Mouse (Mus musculus) stomach, postnatal 0 days (tissue): ENCODE data around the gene Utf1.

Experiments
- CTCF ChIP-seq: IDR thresholded peaks from 2 replicates; pipeline ENCODE4 v1.5.1; 2016; ENCODE audit warnings: antibody characterized with exemption, low read depth, mild to moderate bottlenecking, moderate library complexity
- EP300 ChIP-seq: optimal IDR thresholded peaks from 2 replicates; pipeline ENCODE3; 2016; ENCODE audit warnings: antibody characterized with exemption

DNA sequence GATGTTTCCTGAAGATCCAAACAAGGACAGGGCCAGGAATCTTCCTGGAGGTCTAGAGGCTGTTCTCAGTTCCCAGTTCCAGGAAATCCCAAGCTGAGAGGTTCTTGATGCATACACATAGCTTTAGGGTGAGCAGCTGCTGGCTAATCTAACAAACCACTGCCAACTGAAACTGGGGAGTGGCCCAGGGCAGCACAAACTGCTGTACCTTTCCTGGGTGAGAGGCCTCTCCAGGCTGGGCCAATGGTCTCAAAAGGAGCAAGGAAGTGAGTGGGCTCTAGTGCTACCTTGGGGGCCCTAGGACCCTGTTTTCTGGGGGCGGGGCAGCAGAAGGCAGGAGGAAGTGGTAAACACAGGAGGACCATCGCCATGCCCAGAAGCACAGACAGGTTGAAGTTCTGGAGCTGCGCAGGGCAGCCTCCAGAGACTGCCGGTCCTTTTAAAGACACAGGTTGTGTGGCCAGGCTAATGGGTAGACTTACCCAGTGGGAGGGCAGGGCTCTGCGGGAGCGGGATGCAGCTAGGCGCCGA is 47.3 kb downstream of the Utf1 start:
- no peak for TF ChIP-seq CTCF
- TF ChIP-seq EP300, result no peak
